Mouse (Mus musculus) right cerebral cortex, postnatal 25 days (tissue): ENCODE measurements at regions not wholly inside any gene's neighbourhood (a gene's known extent, or its start where the extent isn't known, plus 50 kb on each side); places are given as distances from the start of the nearest gene placed in this dataset.

Experiments
- DNase-seq: peaks from one replicate; pipeline ENCODE4 v3.0.0; 2022

- no peak for DNase-seq
Measured at GRCm38 (mm10) chrX:158808526-158809144, 401.5 kb upstream of the Rps6ka3 start.

DNA sequence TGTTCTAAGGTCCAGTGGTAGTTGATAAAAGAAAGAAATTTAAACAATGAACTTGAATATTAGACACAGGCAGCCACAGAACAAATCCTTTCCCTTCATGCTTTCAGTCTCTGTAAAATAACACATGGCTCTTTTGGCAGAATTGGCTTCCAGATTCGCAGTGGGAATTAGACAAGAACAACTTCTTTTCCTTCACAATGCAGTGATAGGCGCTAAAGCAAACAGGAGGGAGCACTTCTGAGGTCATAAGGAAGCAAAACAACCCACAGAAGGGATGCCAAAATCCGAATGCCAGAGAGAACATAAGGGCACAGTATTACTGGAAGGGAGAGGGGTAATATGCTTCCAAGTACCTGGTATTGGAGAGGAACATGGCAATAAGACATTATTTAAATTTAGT is 396.3 kb upstream of the Rps6ka3 start:
- no peak for DNase-seq

DNA sequence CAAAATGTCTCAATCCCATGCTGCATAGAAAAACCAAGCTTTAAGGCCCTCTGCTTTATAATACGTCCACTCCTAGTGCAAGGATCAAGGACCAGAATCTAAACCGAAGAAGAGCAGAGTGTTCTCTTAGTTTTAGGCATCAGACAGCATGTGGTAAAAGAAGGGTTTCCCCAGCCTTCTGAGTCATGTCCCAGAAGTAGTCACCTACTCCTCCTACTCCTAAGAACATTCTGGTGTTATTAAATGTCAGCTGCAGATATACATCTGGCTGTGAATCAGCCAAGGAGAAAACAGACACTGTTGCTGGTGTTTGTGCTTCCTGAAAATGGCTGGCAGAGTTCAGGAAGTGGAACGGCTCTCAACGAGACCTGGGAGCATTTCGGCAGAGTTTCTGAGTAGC is 372.6 kb upstream of the Rps6ka3 start:
- no peak for DNase-seq

- peak; percentile 46 for DNase-seq
Measured at GRCm38 (mm10) chrX:158852308-158852707, 357.8 kb upstream of the Rps6ka3 start.
